Comparison of ENCODE assay signal across 29 mouse cellular contexts in the genomic region with DNA sequence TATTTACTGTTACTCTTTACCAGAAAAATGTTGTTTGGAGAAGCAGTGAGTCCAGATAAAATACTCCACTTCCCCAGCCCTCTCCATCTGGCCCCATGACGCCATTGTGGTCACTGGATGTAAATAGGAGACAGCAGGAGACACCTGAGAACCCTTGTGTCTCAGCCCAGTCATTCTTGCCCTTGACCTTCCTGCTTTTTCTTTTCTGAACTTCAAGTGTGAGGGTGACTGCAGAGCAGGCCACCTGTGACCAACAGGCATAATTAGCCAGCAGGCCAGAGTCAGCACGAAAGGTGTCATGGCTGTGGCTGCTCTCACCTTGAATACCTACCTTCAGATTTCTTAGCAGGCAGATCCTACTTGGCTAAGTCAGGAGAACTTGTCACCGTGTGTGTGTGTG. TPM values are rescaled to one million over a fixed set of nuclear protein-coding genes. Genes with fewer than 3 reads are reported as not detected.
DNase-seq lines count a peak whose midpoint lies in the region; ATAC-seq and TF ChIP-seq lines count a peak whose summit lies in the region.
"Had no signal": no experiment of that assay in that cellular context is flagged by ENCODE, and none has a peak within 500 bp of the region (broad histone marks: within the 10 kb centered on the region; RNA-seq: fewer than 3 reads in every experiment).

No protein-coding gene starts in this region.

- intact Hi-C loops in heart, postnatal 10 days (cut with DNase I) = no loop called here

- dilution Hi-C loops in CH12.LX (cut with MboI; ENCODE audit: extremely low pct_ligation_motif_present, extremely low pct_unique_long_range_greater_than_20kb, low sequenced_read_pairs) = no loop called here

- H3K27me3 ChIP-seq in kidney, adult 2 months (replicated peaks; ENCODE audit: control insufficient read depth, insufficient read depth, low read length) = no peaks in the 10 kb centered on the region
- H3K27me3 ChIP-seq in kidney, embryonic 14.5 days (ENCODE audit: control insufficient read depth, insufficient read depth, low read length) = no peaks in the 10 kb centered on the region
- H3K27me3 ChIP-seq in CH12.LX (replicated peaks) = no peaks in the 10 kb centered on the region
- H3K27me3 ChIP-seq: embryonic facial prominence, embryonic 13.5 days; embryonic facial prominence, embryonic 15.5 days; Patski had no signal

- peak; percentile 77 for DNase-seq in heart, adult 11 months
- no peak for DNase-seq in heart, postnatal 10 days
- peak; percentile 35 for DNase-seq in kidney, adult 2 months
- DNase-seq in CH12.LX (ENCODE audit: extremely low read depth) = no peak
- peak; percentile 33 for DNase-seq in R1 (ENCODE audit: low read depth, low spot score)
- DNase-seq in frontal cortex, postnatal 36 days (ENCODE audit: low spot score in 2 of 2) = no peak
- DNase-seq: adrenal gland, adult 2 months; adrenal gland, postnatal 10 days; adrenal gland, postnatal 25 days; B cell, adult 2 months; cerebellum, adult 11 months; cerebellum, adult 18-20 months; cerebellum, adult 8-10 months; cerebellum, adult 9-11 months; cerebellum, postnatal 14 days; cerebellum, postnatal 36 days; embryo, embryonic 11 days had no signal

- TF ChIP-seq CTCF in kidney, adult 2 months (conservative IDR thresholded peaks at IDR 0.05; ENCODE audit: insufficient read depth, insufficient read length, low read depth, low read length) = no peak
- TF ChIP-seq CTCF in CH12.LX (conservative IDR thresholded peaks at IDR 0.05 in 1 of 2, IDR thresholded peaks at IDR 0.05 in 1 of 2; ENCODE audit: low read depth in 2 of 2, low read length in 2 of 2) = no peak

- peak; percentile 54; the same call in 1 of the 2 replicates for TF ChIP-seq EP300 in CH12.LX (IDR thresholded peaks at IDR 0.05; ENCODE audit: low read length)

- TF ChIP-seq RAD21 in CH12.LX (IDR thresholded peaks at IDR 0.05; ENCODE audit: low read depth, low read length) = no peak

- no peaks in the 10 kb centered on the region for H3K9me3 ChIP-seq in kidney, embryonic 14.5 days (ENCODE audit: control insufficient read depth, low read length)
- no peaks in the 10 kb centered on the region for H3K9me3 ChIP-seq in CH12.LX (replicated peaks; ENCODE audit: low read length)
- H3K9me3 ChIP-seq: embryonic facial prominence, embryonic 13.5 days; embryonic facial prominence, embryonic 15.5 days; forebrain, embryonic 10.5 days; forebrain, embryonic 12.5 days; G1E had no signal

- H3K36me3 ChIP-seq in kidney, adult 2 months (ENCODE audit: control insufficient read depth, insufficient read depth, low read length) = no peaks in the 10 kb centered on the region
- H3K36me3 ChIP-seq in kidney, embryonic 14.5 days (ENCODE audit: control insufficient read depth, insufficient read depth, low read length) = no peaks in the 10 kb centered on the region
- H3K36me3 ChIP-seq in CH12.LX (replicated peaks in 1 of 2; ENCODE audit: control insufficient read depth in 1 of 2, insufficient read depth in 1 of 2, low read length in 1 of 2) = no peaks in the 10 kb centered on the region
- H3K36me3 ChIP-seq: embryonic facial prominence, embryonic 13.5 days; embryonic facial prominence, embryonic 15.5 days; forebrain, embryonic 10.5 days; forebrain, embryonic 12.5 days; G1E had no signal

- in situ Hi-C loops in CH12.LX (cut with MboI; ENCODE audit: low pct_ligation_motif_present, low pct_unique_long_range_greater_than_20kb, low sequenced_read_pairs) = loop anchor here (10.0 kb wide), 1 partner anchor 138 kb away; no protein-coding TSS in a partner anchor

- no peaks in the 10 kb centered on the region for H3K79me2 ChIP-seq in CH12.LX (replicated peaks; ENCODE audit: control insufficient read depth, extremely low read depth, insufficient read depth, poor library complexity, severe bottlenecking)

- H3K9ac ChIP-seq in kidney, embryonic 14.5 days (ENCODE audit: low read depth, low read length) = no peak overlapping the region
- no peak overlapping the region for H3K9ac ChIP-seq in CH12.LX (ENCODE audit: insufficient read depth, low read depth)
- H3K9ac ChIP-seq: embryonic facial prominence, embryonic 13.5 days; embryonic facial prominence, embryonic 15.5 days; forebrain, embryonic 12.5 days had no signal

- H3K27ac ChIP-seq in kidney, adult 2 months (ENCODE audit: insufficient read depth, low read depth, low read length) = no peak overlapping the region
- H3K27ac ChIP-seq in kidney, embryonic 14.5 days (ENCODE audit: low read depth, low read length) = no peak overlapping the region
- H3K27ac ChIP-seq in CH12.LX (ENCODE audit: insufficient read depth, low read depth) = no peak overlapping the region
- H3K27ac ChIP-seq: embryonic facial prominence, embryonic 13.5 days; embryonic facial prominence, embryonic 15.5 days; forebrain, embryonic 10.5 days; forebrain, embryonic 12.5 days had no signal

- H3K4me1 ChIP-seq in kidney, adult 2 months (ENCODE audit: control insufficient read depth, insufficient read depth, low read length) = peaks cover 3% of the 10 kb centered on the region; the same call in 1 of the 2 replicates
- peaks cover 15% of the 10 kb centered on the region for H3K4me1 ChIP-seq in kidney, embryonic 14.5 days (ENCODE audit: control insufficient read depth, insufficient read depth, low read length)
- H3K4me1 ChIP-seq in CH12.LX (ENCODE audit: control insufficient read depth in 1 of 2, insufficient read depth in 2 of 2) = peaks cover 3 to 24% of the 10 kb centered on the region in 2 experiments

- no peak for ATAC-seq in kidney, embryonic 14.5 days (ENCODE audit: low FRiP score, low TSS enrichment)
- ATAC-seq: CD4-positive, CD25-positive, alpha-beta regulatory T cell, adult 4 months; forebrain, embryonic 14.5 days; forebrain, embryonic 16.5 days; Patski had no signal

- no peak overlapping the region for H3K4me2 ChIP-seq in kidney, embryonic 14.5 days (replicated peaks; ENCODE audit: low read depth, low read length)
- no peak overlapping the region for H3K4me2 ChIP-seq in CH12.LX (ENCODE audit: insufficient read depth, low read depth, poor library complexity, severe bottlenecking)
- H3K4me2 ChIP-seq: embryonic facial prominence, embryonic 13.5 days; embryonic facial prominence, embryonic 15.5 days; forebrain, embryonic 12.5 days had no signal

- 46% methylated on average over 3 of the region's 3 CpGs for WGBS in kidney, adult 2 months
- 50% methylated on average over 3 of the region's 3 CpGs for WGBS in kidney, embryonic 14.5 days

- no peak overlapping the region for H3K4me3 ChIP-seq in kidney, adult 2 months (ENCODE audit: insufficient read depth, low read depth, low read length)
- no peak overlapping the region for H3K4me3 ChIP-seq in kidney, embryonic 14.5 days (ENCODE audit: low read length)
- H3K4me3 ChIP-seq in CH12.LX (replicated peaks in 1 of 3; ENCODE audit: low read depth in 2 of 3, low read length in 2 of 3, poor library complexity in 1 of 3) = no peak overlapping the region
- H3K4me3 ChIP-seq: embryonic facial prominence, embryonic 13.5 days; embryonic facial prominence, embryonic 15.5 days; erythroblast, embryonic 14.5 days; forebrain, embryonic 10.5 days; forebrain, embryonic 12.5 days had no signal

- no peak for TF ChIP-seq POLR2A in kidney, adult 2 months (IDR thresholded peaks at IDR 0.05; ENCODE audit: low read depth, low read length)
- TF ChIP-seq POLR2A in CH12.LX (IDR thresholded peaks at IDR 0.05; ENCODE audit: low read depth, low read length) = no peak

TF ChIP-seq in CH12.LX, 34 proteins besides CTCF, POLR2A, EP300 and RAD21:
- TF ChIP-seq ELF1 (IDR thresholded peaks at IDR 0.05; ENCODE audit: low read depth, low read length) = no peak
- TF ChIP-seq ETS1 (conservative IDR thresholded peaks at IDR 0.05; ENCODE audit: low read depth, low read length) = peak; percentile 61
- TF ChIP-seq KAT2A (IDR thresholded peaks at IDR 0.05; ENCODE audit: insufficient replicate concordance, low read length) = no peak
- TF ChIP-seq SMC3 (IDR thresholded peaks at IDR 0.05; ENCODE audit: low read depth, low read length) = no peak
- TF ChIP-seq TCF12 (IDR thresholded peaks at IDR 0.05; ENCODE audit: low read depth, low read length) = no peak
- TF ChIP-seq PAX5 (IDR thresholded peaks at IDR 0.05; ENCODE audit: low read length) = no peak
- TF ChIP-seq CHD2 (IDR thresholded peaks at IDR 0.05; ENCODE audit: low read length) = no peak
- TF ChIP-seq ZMIZ1 (IDR thresholded peaks at IDR 0.05; ENCODE audit: low read depth, low read length) = no peak
- TF ChIP-seq RCOR1 (conservative IDR thresholded peaks at IDR 0.05; ENCODE audit: low read depth, low read length) = no peak
- no peak for TF ChIP-seq CHD1 (IDR thresholded peaks at IDR 0.05; ENCODE audit: low read depth, low read length)
- no peak for TF ChIP-seq NELFE (IDR thresholded peaks at IDR 0.05; ENCODE audit: low read depth, low read length)
- no peak for TF ChIP-seq USF1 (IDR thresholded peaks at IDR 0.05; ENCODE audit: low read depth, low read length)
- no peak for TF ChIP-seq JUN (IDR thresholded peaks at IDR 0.05; ENCODE audit: insufficient read depth, low read depth, low read length)
- TF ChIP-seq USF2 (conservative IDR thresholded peaks at IDR 0.05; ENCODE audit: low read depth, low read length) = no peak
- TF ChIP-seq SIN3A (IDR thresholded peaks at IDR 0.05; ENCODE audit: low read length) = no peak
- no peak for TF ChIP-seq NRF1 (IDR thresholded peaks at IDR 0.05; ENCODE audit: low read depth, low read length)
- no peak for TF ChIP-seq MAZ (IDR thresholded peaks at IDR 0.05; ENCODE audit: low read depth, low read length)
- TF ChIP-seq BHLHE40 (IDR thresholded peaks at IDR 0.05; ENCODE audit: low read depth, low read length) = peak; percentile 51
- TF ChIP-seq MAFK (IDR thresholded peaks at IDR 0.05; ENCODE audit: insufficient replicate concordance, low read length) = no peak
- peak; percentile 37 for TF ChIP-seq IRF4 (IDR thresholded peaks at IDR 0.05; ENCODE audit: low read depth, low read length)

RNA-seq across cellular contexts. Expression of a gene that starts 36.2 kb away (rescaled TPM):
- total RNA-seq in heart, postnatal 10 days (2021) = under 1 TPM; 0.07 to 0.22 TPM
- 0.02 and 0.03 TPM in 2 replicates for polyA plus RNA-seq in kidney, adult 2 months (2012; rRNA removed)
- polyA plus RNA-seq in kidney, embryonic 14.5 days (2014; fragmentation: Nextera tagmentation; extraction: Ambion mirVana) = not detected in 2 replicates
- not detected in 2 replicates for total RNA-seq in CH12.LX (2012; rRNA removed)
- total RNA-seq in CH12.LX (2014; rRNA removed) = not detected in 2 replicates
- not detected in 2 replicates for polyA plus RNA-seq in CH12.LX (2012; ENCODE audit: insufficient read length, low read depth)
- total RNA-seq: common myeloid progenitor, adult 5-6 weeks had no signal
- polyA plus RNA-seq: CD4-positive, CD25-positive, alpha-beta regulatory T cell, adult 4 months; embryonic facial prominence, embryonic 15.5 days; G1E had no signal

Comparison
In these comparisons a context has a peak if more than half of its experiments do, and no peak if none do; other contexts are left out.
1. DNase-seq: peak in heart, adult 11 months (single experiment), kidney, adult 2 months (single experiment) and R1 (single experiment); none in heart, postnatal 10 days (0 of 2), CH12.LX (single experiment) and frontal cortex, postnatal 36 days (0 of 2).